Mouse (Mus musculus): ENCODE measurements around the gene Tfg. TPM values are rescaled to one million over a fixed set of nuclear protein-coding genes. Genes with fewer than 3 reads are reported as not detected.

Tfg gene
- polyA plus RNA-seq, 1 experiment from 2014 or later = 170 TPM

- no peaks in the 10 kb centered on the region for H3K4me1 ChIP-seq (ENCODE audit: control insufficient read depth, insufficient read depth, low read length)
- peaks cover 15% of the 10 kb centered on the region for H3K36me3 ChIP-seq (ENCODE audit: control insufficient read depth, insufficient read depth, low read length)
- ATAC-seq = no peak
- H3K4me3 ChIP-seq (ENCODE audit: low read depth, low read length) = no peak overlapping the region
- 98% methylated on average over 3 of the region's 3 CpGs for WGBS
- H3K9ac ChIP-seq (ENCODE audit: low read depth, low read length) = no peak overlapping the region
- H3K4me2 ChIP-seq (ENCODE audit: low read length) = no peak overlapping the region
- no peak overlapping the region for H3K27ac ChIP-seq (ENCODE audit: low read length)
- H3K9me3 ChIP-seq (replicated peaks; ENCODE audit: control insufficient read depth, low read length, poor library complexity, severe bottlenecking) = no peaks in the 10 kb centered on the region
- H3K27me3 ChIP-seq (ENCODE audit: control insufficient read depth, insufficient read depth, low read depth, low read length) = no peaks in the 10 kb centered on the region
These were observed 16.4 kb downstream of the Tfg start for GRCm38 (mm10) chr16:56700898-56701297.

DNA sequence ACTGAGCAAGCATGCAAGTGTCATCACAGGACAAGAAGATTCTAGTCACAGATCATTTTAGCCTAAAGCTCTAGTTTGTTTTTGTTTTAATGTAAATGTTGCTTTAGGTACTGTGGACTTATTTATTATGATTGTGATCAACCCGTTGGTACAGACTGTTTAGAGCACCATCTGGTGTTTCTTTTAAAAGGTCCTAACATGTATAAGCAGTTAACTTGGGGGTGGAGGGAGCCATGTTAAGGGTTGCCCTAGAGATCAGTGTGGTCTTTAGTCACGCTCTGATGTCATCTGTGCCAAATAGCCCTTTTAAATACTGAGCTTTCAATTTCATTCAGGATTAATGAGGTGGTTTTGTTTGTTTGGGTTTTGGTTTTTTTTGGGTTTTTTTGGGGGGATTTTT, 20.8 kb downstream of the Tfg start:
- WGBS = 62% methylated on average over 2 of the region's 2 CpGs
- Histone ChIP-seq H3K4me3 (ENCODE audit: low read depth, low read length) (no peak overlapping the region), H3K36me3 (ENCODE audit: control insufficient read depth, insufficient read depth, low read length) (peaks cover 12% of the 10 kb centered on the region), H3K4me1 (ENCODE audit: control insufficient read depth, insufficient read depth, low read length) (no peaks in the 10 kb centered on the region), H3K4me2 (ENCODE audit: low read length) (no peak overlapping the region), H3K9ac (ENCODE audit: low read depth, low read length) (no peak overlapping the region), H3K27me3 (ENCODE audit: control insufficient read depth, insufficient read depth, low read depth, low read length) (no peaks in the 10 kb centered on the region), H3K27ac (ENCODE audit: low read length) (no peak overlapping the region), H3K9me3 (replicated peaks; ENCODE audit: control insufficient read depth, low read length, poor library complexity, severe bottlenecking) (no peaks in the 10 kb centered on the region)
- ATAC-seq = no peak

GRCm38 (mm10) chr16:56690715-56691114, 26.5 kb downstream of the Tfg start:
- H3K9ac ChIP-seq (ENCODE audit: low read depth, low read length) = no peak overlapping the region
- peaks cover 13% of the 10 kb centered on the region for H3K36me3 ChIP-seq (ENCODE audit: control insufficient read depth, insufficient read depth, low read length)
- no peaks in the 10 kb centered on the region for H3K27me3 ChIP-seq (ENCODE audit: control insufficient read depth, insufficient read depth, low read depth, low read length)
- ATAC-seq = no peak
- 92% methylated on average over 7 of the region's 7 CpGs for WGBS
- no peaks in the 10 kb centered on the region for H3K9me3 ChIP-seq (replicated peaks; ENCODE audit: control insufficient read depth, low read length, poor library complexity, severe bottlenecking)
- no peak overlapping the region for H3K4me3 ChIP-seq (ENCODE audit: low read depth, low read length)
- no peak overlapping the region for H3K27ac ChIP-seq (ENCODE audit: low read length)
- H3K4me1 ChIP-seq (ENCODE audit: control insufficient read depth, insufficient read depth, low read length) = no peaks in the 10 kb centered on the region
- no peak overlapping the region for H3K4me2 ChIP-seq (ENCODE audit: low read length)

- Histone ChIP-seq H3K9ac (ENCODE audit: low read depth, low read length) (no peak overlapping the region), H3K4me3 (ENCODE audit: low read depth, low read length) (no peak overlapping the region), H3K36me3 (ENCODE audit: control insufficient read depth, insufficient read depth, low read length) (peaks cover 20% of the 10 kb centered on the region), H3K9me3 (replicated peaks; ENCODE audit: control insufficient read depth, low read length, poor library complexity, severe bottlenecking) (no peaks in the 10 kb centered on the region), H3K4me2 (ENCODE audit: low read length) (no peak overlapping the region), H3K4me1 (ENCODE audit: control insufficient read depth, insufficient read depth, low read length) (no peaks in the 10 kb centered on the region), H3K27me3 (ENCODE audit: control insufficient read depth, insufficient read depth, low read depth, low read length) (no peaks in the 10 kb centered on the region), H3K27ac (ENCODE audit: low read length) (no peak overlapping the region)
- no peak for ATAC-seq
- 93% methylated on average over 5 of the region's 5 CpGs for WGBS
These were observed 30.5 kb downstream of the Tfg start for GRCm38 (mm10) chr16:56686747-56687146.

DNA sequence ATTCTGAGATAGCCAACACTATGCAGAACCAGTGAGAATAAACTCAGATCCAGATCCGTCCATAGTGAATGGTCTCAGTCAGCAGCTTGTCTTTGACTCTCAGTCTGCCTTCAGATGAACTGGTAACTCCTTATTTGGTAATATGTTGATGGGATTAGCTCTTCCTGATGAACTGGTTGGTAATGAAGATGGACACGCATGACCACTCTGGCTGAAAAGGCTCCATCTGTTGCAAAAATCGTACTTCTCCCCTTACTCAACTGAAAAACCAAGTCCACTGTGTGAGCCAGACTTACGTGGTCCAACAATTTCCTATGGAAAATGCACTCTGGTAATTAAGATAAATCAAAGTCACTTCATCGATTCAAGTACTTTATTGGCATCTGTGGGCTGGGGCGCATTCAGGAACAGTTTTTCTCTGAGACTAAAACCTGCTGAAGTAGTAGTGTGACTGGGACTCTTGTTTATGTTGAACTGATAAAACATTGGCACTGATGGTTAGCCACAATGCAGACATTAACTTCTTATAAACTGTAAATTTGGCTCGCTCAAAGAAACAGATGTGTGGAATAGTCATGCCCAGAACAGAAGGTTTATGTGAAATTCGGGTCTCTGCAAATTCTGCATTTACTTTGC, 36.1 kb downstream of the Tfg start:
- no peaks in the 10 kb centered on the region for H3K27me3 ChIP-seq (ENCODE audit: control insufficient read depth, insufficient read depth, low read depth, low read length)
- H3K36me3 ChIP-seq (ENCODE audit: control insufficient read depth, insufficient read depth, low read length) = 0 out of 2 replicates have a peak, but pooled peaks cover 9% of the 10 kb centered on the region
- no peaks in the 10 kb centered on the region for H3K4me1 ChIP-seq (ENCODE audit: control insufficient read depth, insufficient read depth, low read length)
- no peak overlapping the region for H3K4me3 ChIP-seq (ENCODE audit: low read depth, low read length)
- 67% methylated on average over 8 of the region's 8 CpGs for WGBS
- H3K9me3 ChIP-seq (replicated peaks; ENCODE audit: control insufficient read depth, low read length, poor library complexity, severe bottlenecking) = no peaks in the 10 kb centered on the region
- H3K4me2 ChIP-seq (ENCODE audit: low read length) = no peak overlapping the region
- H3K27ac ChIP-seq (ENCODE audit: low read length) = no peak overlapping the region
- H3K9ac ChIP-seq (ENCODE audit: low read depth, low read length) = no peak overlapping the region
- no peak for ATAC-seq

- WGBS = 76% methylated on average over 4 of the region's 4 CpGs
These were observed 40.1 kb downstream of the Tfg start for GRCm38 (mm10) chr16:56677146-56677545.

DNA sequence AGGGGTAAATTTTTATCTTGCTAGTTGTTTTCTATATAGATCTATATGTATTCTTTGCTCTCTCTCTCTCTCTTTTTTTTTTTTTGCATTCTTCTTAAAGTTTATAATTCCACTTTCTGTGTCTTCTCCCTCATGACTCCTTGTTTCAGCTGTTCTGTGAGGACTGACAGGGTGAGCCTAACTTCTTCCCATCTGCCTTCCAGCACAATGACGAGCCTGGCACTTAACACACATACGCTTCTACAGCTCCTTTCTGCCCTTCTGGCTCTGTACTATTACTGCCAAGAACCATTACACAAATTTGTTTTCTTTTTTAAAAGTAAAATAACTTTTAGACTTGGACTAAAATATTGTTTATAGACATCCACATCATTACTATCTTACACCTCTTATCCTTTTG, 43.8 kb downstream of the Tfg start:
- no peak overlapping the region for H3K9ac ChIP-seq (ENCODE audit: low read depth, low read length)
- ATAC-seq = no peak
- no peaks in the 10 kb centered on the region for H3K36me3 ChIP-seq (ENCODE audit: control insufficient read depth, insufficient read depth, low read length)
- H3K27me3 ChIP-seq (ENCODE audit: control insufficient read depth, insufficient read depth, low read depth, low read length) = no peaks in the 10 kb centered on the region
- WGBS = 95% methylated on average over 2 of the region's 2 CpGs
- no peak overlapping the region for H3K4me3 ChIP-seq (ENCODE audit: low read depth, low read length)
- H3K4me1 ChIP-seq (ENCODE audit: control insufficient read depth, insufficient read depth, low read length) = no peaks in the 10 kb centered on the region
- H3K27ac ChIP-seq (ENCODE audit: low read length) = no peak overlapping the region
- H3K4me2 ChIP-seq (ENCODE audit: low read length) = no peak overlapping the region
- no peaks in the 10 kb centered on the region for H3K9me3 ChIP-seq (replicated peaks; ENCODE audit: control insufficient read depth, low read length, poor library complexity, severe bottlenecking)

More at GRCm38 (mm10) chr16:56677146-56677545, 40.1 kb downstream of the Tfg start:
- no peaks in the 10 kb centered on the region for H3K27me3 ChIP-seq (ENCODE audit: control insufficient read depth, insufficient read depth, low read depth, low read length)
- no peak overlapping the region for H3K4me3 ChIP-seq (ENCODE audit: low read depth, low read length)
- H3K27ac ChIP-seq (ENCODE audit: low read length) = no peak overlapping the region
- ATAC-seq = peak; percentile 84
- H3K9ac ChIP-seq (ENCODE audit: low read depth, low read length) = no peak overlapping the region
- H3K4me1 ChIP-seq (ENCODE audit: control insufficient read depth, insufficient read depth, low read length) = no peaks in the 10 kb centered on the region
- no peak overlapping the region for H3K4me2 ChIP-seq (ENCODE audit: low read length)
- no peaks in the 10 kb centered on the region for H3K9me3 ChIP-seq (replicated peaks; ENCODE audit: control insufficient read depth, low read length, poor library complexity, severe bottlenecking)
- no peaks in the 10 kb centered on the region for H3K36me3 ChIP-seq (ENCODE audit: control insufficient read depth, insufficient read depth, low read length)

- no peak overlapping the region for H3K27ac ChIP-seq (ENCODE audit: low read length)
- H3K4me1 ChIP-seq (ENCODE audit: control insufficient read depth, insufficient read depth, low read length) = no peaks in the 10 kb centered on the region
- no peaks in the 10 kb centered on the region for H3K9me3 ChIP-seq (replicated peaks; ENCODE audit: control insufficient read depth, low read length, poor library complexity, severe bottlenecking)
- no peak overlapping the region for H3K4me2 ChIP-seq (ENCODE audit: low read length)
- no peak for ATAC-seq
- no peaks in the 10 kb centered on the region for H3K27me3 ChIP-seq (ENCODE audit: control insufficient read depth, insufficient read depth, low read depth, low read length)
- H3K36me3 ChIP-seq (ENCODE audit: control insufficient read depth, insufficient read depth, low read length) = no peaks in the 10 kb centered on the region
- H3K9ac ChIP-seq (ENCODE audit: low read depth, low read length) = no peak overlapping the region
- 86% methylated on average over 8 of the region's 8 CpGs for WGBS
- H3K4me3 ChIP-seq (ENCODE audit: low read depth, low read length) = no peak overlapping the region
These were observed 46.3 kb downstream of the Tfg start for GRCm38 (mm10) chr16:56670941-56671340.

GRCm38 (mm10) chr16:56669520-56669919, 47.7 kb downstream of the Tfg start:
- ATAC-seq = no peak
- Histone ChIP-seq H3K4me1 (ENCODE audit: control insufficient read depth, insufficient read depth, low read length) (no peaks in the 10 kb centered on the region), H3K9me3 (replicated peaks; ENCODE audit: control insufficient read depth, low read length, poor library complexity, severe bottlenecking) (no peaks in the 10 kb centered on the region), H3K9ac (ENCODE audit: low read depth, low read length) (no peak overlapping the region), H3K36me3 (ENCODE audit: control insufficient read depth, insufficient read depth, low read length) (no peaks in the 10 kb centered on the region), H3K27me3 (ENCODE audit: control insufficient read depth, insufficient read depth, low read depth, low read length) (no peaks in the 10 kb centered on the region), H3K4me3 (ENCODE audit: low read depth, low read length) (no peak overlapping the region), H3K4me2 (ENCODE audit: low read length) (no peak overlapping the region), H3K27ac (ENCODE audit: low read length) (no peak overlapping the region)
- 88% methylated on average over 5 of the region's 5 CpGs for WGBS

Measured in midbrain, embryonic 16.5 days (tissue).